Mouse (Mus musculus): ENCODE data around the gene Ovol2.

DNA sequence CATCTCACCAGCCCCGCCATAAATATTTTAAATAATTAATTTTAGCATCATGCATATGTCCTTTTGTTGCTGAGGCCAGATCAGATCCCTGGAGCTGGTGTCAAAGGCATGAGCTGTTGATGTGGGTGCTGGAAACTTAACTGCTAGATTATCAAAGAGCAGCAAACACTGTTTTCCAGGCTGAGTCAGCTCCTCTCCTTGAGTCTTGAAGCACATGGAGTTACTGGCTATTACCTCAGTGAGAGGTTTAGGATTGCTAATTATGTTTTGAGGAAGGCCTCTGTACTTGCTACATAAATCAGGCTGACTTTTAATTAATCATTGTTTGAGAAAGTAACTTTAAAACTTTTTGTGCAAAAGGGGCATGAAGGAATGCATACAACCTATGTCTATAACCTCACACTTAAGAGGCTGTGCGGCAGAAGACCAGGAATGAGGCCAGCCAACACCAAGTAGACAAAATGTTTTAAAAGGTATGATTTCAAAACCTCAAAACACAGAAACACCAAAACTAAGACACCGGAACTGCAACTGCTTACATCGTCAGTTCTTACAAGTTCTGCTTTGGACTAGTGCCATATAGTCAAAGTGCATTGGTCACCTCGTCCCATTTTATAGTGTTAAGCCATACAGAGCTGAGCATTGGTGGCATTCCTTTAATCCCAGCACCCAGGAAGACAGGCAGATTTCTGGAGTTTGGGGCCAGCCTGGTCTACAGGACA lies 67.4 kb downstream of the Ovol2 start:
- TF ChIP-seq EP300 (IDR thresholded peaks at IDR 0.05) (no peak), CTCF (IDR thresholded peaks at IDR 0.05) (no peak)
